Comparison of ENCODE assay signal across 33 mouse cellular contexts in the genomic region with DNA sequence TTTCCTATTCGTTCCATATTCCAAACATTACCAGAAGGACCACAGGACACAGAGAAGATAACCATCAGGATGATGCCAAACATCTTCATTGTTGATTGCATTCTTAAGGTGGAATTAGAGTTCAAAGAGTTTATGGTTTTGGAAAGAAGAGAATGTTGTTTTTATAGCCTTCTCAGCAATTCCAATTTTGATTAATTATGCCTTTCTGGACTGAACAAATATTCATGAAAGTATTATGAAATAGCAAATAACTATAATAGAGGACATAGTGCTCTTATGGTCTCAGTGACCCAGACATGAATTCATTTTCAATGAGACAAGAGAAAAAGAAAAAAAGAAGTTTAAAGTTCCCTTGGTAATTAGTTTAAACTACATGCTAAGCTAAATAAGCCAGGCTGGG. TPM values are rescaled to one million over a fixed set of nuclear protein-coding genes. Genes with fewer than 3 reads are reported as not detected.
"Had no signal": no experiment of that assay in that cellular context is flagged by ENCODE, and none has a peak within 500 bp of the region (broad histone marks: within the 10 kb centered on the region; RNA-seq: fewer than 3 reads in every experiment).

A gene (minus strand): TSS at position 101 of the 400 bp plus-strand sequence.

- DNase-seq: cerebellum, adult 8-10 months; cerebellum, adult 9-10 months; cerebellum, adult 9-11 months; cerebellum, postnatal 10 days; cerebellum, postnatal 14 days; cerebellum, postnatal 25 days; cerebellum, postnatal 36 days; embryo, embryonic 11 days; forebrain, postnatal 0 days; gastrocnemius, adult 2 months; gastrocnemius, postnatal 10 days; gastrocnemius, postnatal 14 days; gastrocnemius, postnatal 25 days; gastrocnemius, postnatal 36 days; heart, adult 11 months; heart, adult 18-20 months; heart, adult 2 months had no signal

RNA-seq across cellular contexts. Expression of the gene that starts here (rescaled TPM):
- polyA plus RNA-seq: cortical plate, adult 2 months; embryonic facial prominence, embryonic 10.5 days; embryonic facial prominence, embryonic 11.5 days; embryonic facial prominence, embryonic 12.5 days; embryonic facial prominence, embryonic 13.5 days; embryonic facial prominence, embryonic 14.5 days; embryonic facial prominence, embryonic 15.5 days; erythroblast, embryonic 14.5 days; forebrain, embryonic 10.5 days; forebrain, embryonic 11.5 days; forebrain, embryonic 12.5 days; forebrain, embryonic 13.5 days; forebrain, embryonic 14.5 days; forebrain, embryonic 15.5 days; forebrain, embryonic 16.5 days; forebrain, postnatal 0 days; frontal cortex, adult 2 months; heart, adult 2 months had no signal
